Comparison of ENCODE assay signal across 21 mouse cellular contexts in genomic region chr2:27156596-27156995, GRCm38 (mm10). TPM values are rescaled to one million over a fixed set of nuclear protein-coding genes. Genes with fewer than 3 reads are reported as not detected.
"Had no signal": no experiment of that assay in that cellular context is flagged by ENCODE, and none has a peak within 500 bp of the region (broad histone marks: within the 10 kb centered on the region; RNA-seq: fewer than 3 reads in every experiment).

No protein-coding gene starts in this region.

- ATAC-seq: liver, postnatal 0 days; lung, postnatal 0 days; midbrain, embryonic 15.5 days had no signal

- DNase-seq: liver, postnatal 0 days; lung, adult 2 months; lung, postnatal 14 days; lung, postnatal 36 days; right cerebral cortex, postnatal 14 days; thymus, adult 2 months; thymus, postnatal 25 days; thymus, postnatal 4 days had no signal

- H3K4me3 ChIP-seq: lung, embryonic 15.5 days; megakaryocyte, embryonic 14.5 days; midbrain, embryonic 15.5 days; neural tube, embryonic 12.5 days; stomach, embryonic 15.5 days had no signal

- H3K4me1 ChIP-seq: lung, embryonic 15.5 days; midbrain, embryonic 15.5 days; neural tube, embryonic 12.5 days; stomach, embryonic 15.5 days had no signal

- H3K36me3 ChIP-seq: lung, embryonic 15.5 days; midbrain, embryonic 15.5 days; neural tube, embryonic 12.5 days; stomach, embryonic 15.5 days had no signal

- H3K9ac ChIP-seq: liver, postnatal 0 days; lung, embryonic 15.5 days; midbrain, embryonic 15.5 days; neural tube, embryonic 12.5 days; stomach, embryonic 15.5 days had no signal

- H3K4me2 ChIP-seq: lung, embryonic 15.5 days; midbrain, embryonic 11.5 days; midbrain, embryonic 15.5 days; neural tube, embryonic 12.5 days; stomach, embryonic 15.5 days had no signal

- H3K9me3 ChIP-seq: lung, embryonic 15.5 days; midbrain, embryonic 15.5 days; neural tube, embryonic 12.5 days; stomach, embryonic 15.5 days had no signal

- H3K27me3 ChIP-seq: lung, embryonic 15.5 days; midbrain, embryonic 15.5 days; neural tube, embryonic 12.5 days; stomach, embryonic 15.5 days had no signal

- H3K27ac ChIP-seq: lung, embryonic 15.5 days; macrophage; midbrain, embryonic 15.5 days; neural tube, embryonic 12.5 days; stomach, embryonic 15.5 days; stomach, postnatal 0 days had no signal

RNA-seq across cellular contexts. Expression of gene Dbh, which starts 8.4 kb away (rescaled TPM):
- total RNA-seq: megakaryocyte progenitor cell, adult 5-6 weeks; monocyte, adult 5-6 weeks; neutrophil, adult 5-6 weeks had no signal
- polyA plus RNA-seq: liver, postnatal 0 days; macrophage; spleen, adult 2 months had no signal

RNA-seq across cellular contexts. Expression of gene Fam163b, which starts 14.3 kb away (rescaled TPM):
- total RNA-seq: megakaryocyte progenitor cell, adult 5-6 weeks; monocyte, adult 5-6 weeks; neutrophil, adult 5-6 weeks had no signal
- polyA plus RNA-seq: liver, postnatal 0 days; macrophage; spleen, adult 2 months had no signal
